Mouse (Mus musculus): ENCODE results near the gene Casc1.

DNA sequence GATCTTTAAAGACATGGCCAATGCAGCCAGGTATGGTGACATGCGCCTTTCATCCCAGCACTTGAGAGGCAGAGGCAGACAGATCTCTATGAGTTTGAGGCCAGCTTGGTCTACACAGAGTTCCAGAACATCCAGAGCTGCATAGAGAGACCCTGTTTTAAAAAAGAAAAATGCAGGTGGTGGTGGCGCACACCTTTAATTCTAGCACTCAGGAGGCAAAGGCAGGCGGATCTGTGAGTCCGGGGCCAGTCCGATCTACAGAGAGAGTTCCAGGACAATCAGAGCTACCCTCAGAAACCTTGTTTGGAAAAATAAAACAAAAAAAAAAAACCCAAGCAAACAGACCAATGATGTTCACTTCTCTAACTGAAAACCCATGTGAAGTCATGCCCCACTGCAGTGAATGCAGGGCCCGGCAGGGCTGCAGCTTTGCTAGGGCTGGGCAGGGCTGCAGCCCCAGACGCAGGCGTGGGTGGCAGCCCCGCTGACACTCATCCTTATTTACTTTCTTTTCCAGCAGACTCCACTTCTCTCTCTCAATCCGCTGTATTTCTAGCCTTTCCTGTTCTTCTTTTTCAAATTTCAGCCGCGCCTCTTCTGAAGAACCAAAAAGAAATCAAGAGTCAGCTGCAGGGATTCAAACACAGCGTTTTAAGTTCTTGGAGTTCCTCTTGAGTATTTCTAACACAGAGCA lies 8.2 kb downstream of the Casc1 start:
- TF ChIP-seq EP300 (IDR thresholded peaks at IDR 0.05; ENCODE audit: low read length) = no peak
- no peak for TF ChIP-seq POLR2A (IDR thresholded peaks at IDR 0.05; ENCODE audit: low read depth, low read length)
- no peak for TF ChIP-seq TCF12 (IDR thresholded peaks at IDR 0.05; ENCODE audit: low read depth, low read length)
- TF ChIP-seq SMC3 (IDR thresholded peaks at IDR 0.05; ENCODE audit: low read depth, low read length) = no peak
- no peak for TF ChIP-seq USF1 (IDR thresholded peaks at IDR 0.05; ENCODE audit: low read depth, low read length)
- TF ChIP-seq MAFK (IDR thresholded peaks at IDR 0.05; ENCODE audit: insufficient replicate concordance, low read length) = no peak
- TF ChIP-seq KAT2A (IDR thresholded peaks at IDR 0.05; ENCODE audit: insufficient replicate concordance, low read length) = no peak
